Mouse (Mus musculus): ENCODE data around the gene Psmd6. TPM values are rescaled to one million over a fixed set of nuclear protein-coding genes. Genes with fewer than 3 reads are reported as not detected.

Gene Psmd6
- total RNA-seq, 4 experiments from 2014 or later = 77.2 to 81.1 (median 79.8) TPM

GRCm38 (mm10) chr14:14064486-14065141 is 56.2 kb downstream of the Psmd6 start:
- DNase-seq (ENCODE audit: low spot score) = no peak

DNA sequence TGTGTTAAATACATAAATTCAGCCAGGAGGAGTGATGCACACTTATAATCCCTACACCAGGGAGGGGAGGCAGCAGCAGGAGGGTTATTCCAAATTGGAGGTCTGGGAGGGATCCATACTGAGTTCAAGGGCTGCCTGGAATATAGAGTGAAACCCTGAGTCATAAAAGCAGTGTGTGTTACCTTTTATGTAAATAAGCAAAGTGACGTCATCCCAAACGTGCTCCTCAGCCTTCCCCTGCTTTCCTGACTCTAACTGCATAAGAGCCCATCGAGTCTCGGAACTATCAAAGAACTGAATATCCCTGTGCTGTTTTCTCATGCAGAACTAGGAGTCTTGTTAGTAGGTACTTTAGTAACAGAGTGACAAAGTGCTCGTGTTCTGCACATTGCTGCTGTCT is 57.4 kb downstream of the Psmd6 start:
- DNase-seq (ENCODE audit: low spot score) = no peak

DNA sequence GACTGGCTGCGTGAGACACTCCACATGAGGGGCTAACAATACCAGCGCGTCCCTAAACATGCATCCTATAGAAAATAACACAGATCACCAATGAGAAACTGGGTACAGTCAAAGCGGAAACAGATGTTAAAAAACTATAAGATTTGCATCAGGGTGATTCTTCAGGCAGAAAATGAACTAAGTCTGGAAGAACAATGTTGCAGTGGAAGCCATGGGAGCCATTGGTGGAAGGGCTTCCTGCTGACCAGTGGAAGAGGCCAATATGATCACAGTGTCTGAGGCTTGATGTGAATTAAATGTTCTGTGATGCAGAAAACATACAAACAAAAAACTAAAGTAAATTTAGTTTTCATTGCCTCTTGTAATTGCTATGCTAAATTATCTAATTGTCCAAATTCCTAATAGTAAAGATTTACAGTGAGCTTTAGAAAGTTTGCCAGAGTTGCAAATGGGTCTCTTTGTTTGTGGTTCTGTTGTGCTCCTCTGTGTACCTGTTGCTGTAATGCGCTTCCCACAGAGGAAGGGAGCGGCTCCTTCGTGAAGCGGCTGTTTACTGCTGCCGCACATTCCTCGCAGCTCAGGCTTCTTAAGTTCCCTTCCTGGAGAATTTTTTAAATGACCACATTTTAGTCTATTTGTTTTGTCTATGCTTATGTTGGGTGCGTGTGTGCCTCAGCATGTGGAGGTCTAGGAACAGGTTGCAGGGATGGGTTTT is 58.1 kb downstream of the Psmd6 start:
- no peak for DNase-seq (ENCODE audit: low spot score)

Other genes with a start within 250 kb of the Psmd6 start
- gene Gm281, start 206.5 kb downstream of the Psmd6 start, total RNA-seq (2022) = not detected
- 10 to 100 TPM; 12.5 to 17.3 (median 16.1) TPM for gene Atxn7, start 159.5 kb downstream of the Psmd6 start, total RNA-seq (2022)
- 10 to 100 TPM; 80.7 to 94.7 (median 81.9) TPM for gene Thoc7, start 159.1 kb downstream of the Psmd6 start, total RNA-seq (2022)
- gene Olfr720, start 65.9 kb upstream of the Psmd6 start, total RNA-seq (2022) = not detected
- not detected for gene Olfr31, start 201.8 kb upstream of the Psmd6 start, total RNA-seq (2022)
- gene Il3ra, start 225.3 kb upstream of the Psmd6 start, total RNA-seq (2022) = 1 to 10 TPM; 2.2 to 7.2 (median 3.5) TPM